Mouse (Mus musculus) G1E (cell line): Measurements from ENCODE around the gene Hoxb9.

Source experiments
- CTCF ChIP-seq: IDR thresholded peaks from 2 replicates; pipeline ENCODE4 v1.5.1; 2012; ENCODE audit warnings: low read depth, low read length, inconsistent platforms, mixed read lengths
- GATA1 ChIP-seq: IDR thresholded peaks from 2 replicates; pipeline ENCODE4 v1.6.1; 2012; ENCODE audit warnings: borderline replicate concordance, low read length, inconsistent platforms, mixed read lengths
- GATA2 ChIP-seq: IDR thresholded peaks from 2 replicates; pipeline ENCODE4 v1.6.1; 2012; ENCODE audit warnings: low read depth, low read length, inconsistent platforms, borderline replicate concordance
- POLR2AphosphoS5 ChIP-seq: IDR thresholded peaks from 2 replicates; pipeline ENCODE4 v1.6.1; 2012; ENCODE audit warnings: low read depth, low read length, inconsistent platforms; ENCODE audit not compliant: insufficient replicate concordance
- TAL1 ChIP-seq: conservative IDR thresholded peaks from 2 replicates; pipeline ENCODE4 v1.6.1; 2012; ENCODE audit warnings: low read depth, low read length, inconsistent platforms, mixed read lengths

GRCm38 (mm10) chr11:96299781-96300180 lies 28.5 kb downstream of the Hoxb9 start:
- TF ChIP-seq GATA1: no peak
- TF ChIP-seq CTCF: no peak
- TF ChIP-seq POLR2AphosphoS5: no peak
- no peak for TF ChIP-seq TAL1
- TF ChIP-seq GATA2: no peak
